Mouse (Mus musculus): ENCODE results near the gene Nucb1. TPM values are rescaled to one million over a fixed set of nuclear protein-coding genes. Genes with fewer than 3 reads are reported as not detected.
"Not testable (repeated sequence)": the region's sequence is repeated elsewhere in the genome, so short reads cannot be mapped to it uniquely, and the experiment has no call there.

Nucb1 gene
- polyA plus RNA-seq, 1 experiment from 2014 or later = 110 TPM

- WGBS (ENCODE audit: insufficient replicate concordance) = 4% methylated on average over 3 of the region's 3 CpGs
Observed at GRCm38 (mm10) chr7:45470869-45471268, 39.3 kb downstream of the Nucb1 start.

GRCm38 (mm10) chr7:45467090-45467670, 43.0 kb downstream of the Nucb1 start:
- H3K9ac ChIP-seq = peak overlapping the region; percentile 87
- WGBS (ENCODE audit: insufficient replicate concordance) = 40% methylated on average over 7 of the region's 7 CpGs
- peak overlapping the region; percentile 79 for H3K4me3 ChIP-seq (replicated peaks)
- DNase-seq (no peak), ATAC-seq (ENCODE audit: low read depth) (no peak; the same call in 1 of the 2 replicates)
- no peaks in the 10 kb centered on the region for H3K9me3 ChIP-seq (replicated peaks)
- H3K4me2 ChIP-seq = peak overlapping the region; percentile 94
- H3K27ac ChIP-seq = no peak overlapping the region
- peaks cover 58% of the 10 kb centered on the region for H3K4me1 ChIP-seq (replicated peaks)
- H3K36me3 ChIP-seq = peaks cover 35% of the 10 kb centered on the region
- no peaks in the 10 kb centered on the region for H3K27me3 ChIP-seq

More at GRCm38 (mm10) chr7:45470869-45471268, 39.3 kb downstream of the Nucb1 start:
- Histone ChIP-seq H3K9ac (no peak overlapping the region), H3K27me3 (no peaks in the 10 kb centered on the region), H3K27ac (peak overlapping the region; percentile 21; the same call in 1 of the 2 replicates), H3K4me2 (0 out of 2 replicates have a peak overlapping the region, but pooled peaks have one; percentile 1), H3K4me3 (replicated peaks) (no peak overlapping the region), H3K4me1 (replicated peaks) (peaks cover 37% of the 10 kb centered on the region), H3K9me3 (replicated peaks) (no peaks in the 10 kb centered on the region), H3K36me3 (no peaks in the 10 kb centered on the region)
- no peak for DNase-seq
- ATAC-seq (ENCODE audit: low read depth) = no peak

- under 1% methylated on average over 57 of the region's 58 CpGs for WGBS (ENCODE audit: insufficient replicate concordance)
- ATAC-seq (ENCODE audit: low read depth) (peak; percentile 77), DNase-seq (peak; percentile 93)
- H3K27ac ChIP-seq = peak within 1 kb of the TSS; percentile 76
- H3K36me3 ChIP-seq = peaks cover 40% of the 10 kb centered on the region
- peak within 1 kb of the TSS; percentile 94 for H3K4me2 ChIP-seq
- peak within 1 kb of the TSS; percentile 87 for H3K9ac ChIP-seq
- H3K4me3 ChIP-seq (replicated peaks) = peak within 1 kb of the TSS; percentile 79
- H3K4me1 ChIP-seq (replicated peaks) = peaks cover 61% of the 10 kb centered on the region
- no peaks in the 10 kb centered on the region for H3K9me3 ChIP-seq (replicated peaks)
- no peaks in the 10 kb centered on the region for H3K27me3 ChIP-seq
Observed at GRCm38 (mm10) chr7:45466283-45467089, 43.7 kb downstream of the Nucb1 start, which contains the start of gene Bax. Bax (minus strand) TSS chr7:45466898.

- Histone ChIP-seq H3K4me3 (replicated peaks) (peak overlapping the region; percentile 79), H3K9me3 (replicated peaks) (no peaks in the 10 kb centered on the region), H3K4me1 (replicated peaks) (peaks cover 65% of the 10 kb centered on the region), H3K27ac (peak overlapping the region; percentile 76; the same call in 1 of the 2 replicates), H3K9ac (peak overlapping the region; percentile 87), H3K4me2 (peak overlapping the region; percentile 94), H3K36me3 (peaks cover 40% of the 10 kb centered on the region), H3K27me3 (no peaks in the 10 kb centered on the region)
- 67% methylated on average over 9 of the region's 9 CpGs for WGBS (ENCODE audit: insufficient replicate concordance)
- ATAC-seq (ENCODE audit: low read depth) (no peak), DNase-seq (no peak)
Observed at GRCm38 (mm10) chr7:45465549-45465948, 44.7 kb downstream of the Nucb1 start.

GRCm38 (mm10) chr7:45465112-45465511, 45.1 kb downstream of the Nucb1 start:
- H3K27ac ChIP-seq = 0 out of 2 replicates have a peak overlapping the region, but pooled peaks have one; percentile 10
- 86% methylated on average over 12 of the region's 12 CpGs for WGBS (ENCODE audit: insufficient replicate concordance)
- H3K4me3 ChIP-seq (replicated peaks) = peak overlapping the region; percentile 79
- peaks cover 40% of the 10 kb centered on the region for H3K36me3 ChIP-seq
- H3K9ac ChIP-seq = peak overlapping the region; percentile 87
- H3K4me2 ChIP-seq = peak overlapping the region; percentile 94
- no peaks in the 10 kb centered on the region for H3K27me3 ChIP-seq
- no peaks in the 10 kb centered on the region for H3K9me3 ChIP-seq (replicated peaks)
- no peak for ATAC-seq (ENCODE audit: low read depth)
- peaks cover 69% of the 10 kb centered on the region for H3K4me1 ChIP-seq (replicated peaks)
- no peak for DNase-seq

- H3K27me3 ChIP-seq = no peaks in the 10 kb centered on the region
- peak overlapping the region; percentile 53 for H3K27ac ChIP-seq
- ATAC-seq (ENCODE audit: low read depth) = no peak
- 0 out of 2 replicates have a peak overlapping the region, but pooled peaks have one; percentile 17 for H3K9ac ChIP-seq
- no peak for DNase-seq
- no peak overlapping the region for H3K4me3 ChIP-seq (replicated peaks)
- WGBS (ENCODE audit: insufficient replicate concordance) = 93% methylated on average over 7 of the region's 7 CpGs
- peaks cover 40% of the 10 kb centered on the region for H3K36me3 ChIP-seq
- H3K4me1 ChIP-seq (replicated peaks) = peaks cover 72% of the 10 kb centered on the region
- no peaks in the 10 kb centered on the region for H3K9me3 ChIP-seq (replicated peaks)
- H3K4me2 ChIP-seq = no peak overlapping the region
Observed at GRCm38 (mm10) chr7:45463987-45464778, 46.0 kb downstream of the Nucb1 start.

GRCm38 (mm10) chr7:45462868-45463267, 47.3 kb downstream of the Nucb1 start:
- not testable (repeated sequence) for ATAC-seq (ENCODE audit: low read depth); DNase-seq; H3K27me3 ChIP-seq; H3K9ac ChIP-seq; H3K9me3 ChIP-seq (replicated peaks); H3K4me2 ChIP-seq; H3K4me3 ChIP-seq (replicated peaks)
- Histone ChIP-seq H3K4me1 (replicated peaks) (peaks cover 80% of the 10 kb centered on the region), H3K36me3 (peaks cover 51% of the 10 kb centered on the region), H3K27ac (peak overlapping the region; percentile 98; the same call in 1 of the 2 replicates)
- WGBS (ENCODE audit: insufficient replicate concordance) = 71% methylated on average over 4 of the region's 4 CpGs

GRCm38 (mm10) chr7:45462325-45462724, 47.9 kb downstream of the Nucb1 start:
- Histone ChIP-seq H3K4me2 (no peak overlapping the region), H3K4me1 (replicated peaks) (peaks cover 82% of the 10 kb centered on the region), H3K4me3 (replicated peaks) (no peak overlapping the region), H3K9me3 (replicated peaks) (no peaks in the 10 kb centered on the region), H3K27ac (peak overlapping the region; percentile 98), H3K9ac (no peak overlapping the region), H3K36me3 (peaks cover 56% of the 10 kb centered on the region), H3K27me3 (no peaks in the 10 kb centered on the region)
- ATAC-seq (ENCODE audit: low read depth) = no peak
- no peak for DNase-seq
- WGBS (ENCODE audit: insufficient replicate concordance) = 88% methylated on average over 4 of the region's 4 CpGs

GRCm38 (mm10) chr7:45461781-45462180, 48.4 kb downstream of the Nucb1 start:
- Histone ChIP-seq H3K27ac (peak overlapping the region; percentile 98), H3K36me3 (peaks cover 62% of the 10 kb centered on the region), H3K4me1 (replicated peaks) (peaks cover 82% of the 10 kb centered on the region), H3K9ac (peak overlapping the region; percentile 63), H3K4me3 (replicated peaks) (peak overlapping the region; percentile 45), H3K27me3 (no peaks in the 10 kb centered on the region), H3K4me2 (peak overlapping the region; percentile 81), H3K9me3 (replicated peaks) (no peaks in the 10 kb centered on the region)
- WGBS (ENCODE audit: insufficient replicate concordance) = 83% methylated on average over 4 of the region's 4 CpGs
- DNase-seq (no peak), ATAC-seq (ENCODE audit: low read depth) (no peak)

- H3K9ac ChIP-seq = peak overlapping the region; percentile 81
- H3K27me3 ChIP-seq = no peaks in the 10 kb centered on the region
- peak overlapping the region; percentile 98 for H3K27ac ChIP-seq
- H3K4me2 ChIP-seq = peak overlapping the region; percentile 81
- peaks cover 63% of the 10 kb centered on the region for H3K36me3 ChIP-seq
- WGBS (ENCODE audit: insufficient replicate concordance) = 71% methylated on average over 5 of the region's 5 CpGs
- no peak for DNase-seq
- peak; percentile 10 for ATAC-seq (ENCODE audit: low read depth)
- peak overlapping the region; percentile 78 for H3K4me3 ChIP-seq (replicated peaks)
- H3K4me1 ChIP-seq (replicated peaks) = peaks cover 86% of the 10 kb centered on the region
- no peaks in the 10 kb centered on the region for H3K9me3 ChIP-seq (replicated peaks)
Observed at GRCm38 (mm10) chr7:45461326-45461725, 48.9 kb downstream of the Nucb1 start.
